Mouse (Mus musculus): ENCODE data around the gene Zfp358. TPM values are rescaled to one million over a fixed set of nuclear protein-coding genes. Genes with fewer than 3 reads are reported as not detected.
A peak's percentile ranks its signal among the peaks of the same experiment; 100 is the strongest.

The Zfp358 gene
- 66.2 and 66.5 TPM in 2 replicates for polyA plus RNA-seq (2014; fragmentation: Nextera tagmentation; extraction: Ambion mirVana)

GRCm38 (mm10) chr8:3492901-3493844 lies at the start of gene Zfp358:
Gene Zfp358 (plus strand): TSS chr8:3493138.
- ATAC-seq (peak; percentile 95), DNase-seq (ENCODE audit: low spot score) (peak; percentile 88)
- peak within 1 kb of the TSS; percentile 90 for H3K4me3 ChIP-seq (ENCODE audit: low read depth, low read length)
- under 1% methylated on average over 48 of the region's 64 CpGs for WGBS
- H3K27ac ChIP-seq (ENCODE audit: low read depth, low read length): peak within 1 kb of the TSS; percentile 91
- peak within 1 kb of the TSS; percentile 78 for H3K4me2 ChIP-seq (ENCODE audit: low read length)
- H3K36me3 ChIP-seq (ENCODE audit: control insufficient read depth, insufficient read depth, low read length): peaks cover 34% of the 10 kb centered on the region
- H3K9ac ChIP-seq (ENCODE audit: low read length): peak within 1 kb of the TSS; percentile 99
- H3K9me3 ChIP-seq (replicated peaks; ENCODE audit: control insufficient read depth, low read length): no peaks in the 10 kb centered on the region
- H3K4me1 ChIP-seq (ENCODE audit: control insufficient read depth, insufficient read depth, low read length): peaks cover 6% of the 10 kb centered on the region; the same call in 1 of the 2 replicates
- no peaks in the 10 kb centered on the region for H3K27me3 ChIP-seq (replicated peaks; ENCODE audit: control insufficient read depth, insufficient read depth, low read length)

- H3K9ac ChIP-seq (ENCODE audit: low read length): no peak overlapping the region
- no peaks in the 10 kb centered on the region for H3K27me3 ChIP-seq (replicated peaks; ENCODE audit: control insufficient read depth, insufficient read depth, low read length)
- peaks cover 87% of the 10 kb centered on the region for H3K36me3 ChIP-seq (ENCODE audit: control insufficient read depth, insufficient read depth, low read length)
- no peak overlapping the region for H3K4me2 ChIP-seq (ENCODE audit: low read length)
- 89% methylated on average over 2 of the region's 2 CpGs for WGBS
- H3K4me1 ChIP-seq (ENCODE audit: control insufficient read depth, insufficient read depth, low read length): no peaks in the 10 kb centered on the region
- DNase-seq (ENCODE audit: low spot score): no peak
- no peak for ATAC-seq
- no peak overlapping the region for H3K27ac ChIP-seq (ENCODE audit: low read depth, low read length)
- H3K4me3 ChIP-seq (ENCODE audit: low read depth, low read length): no peak overlapping the region
- no peaks in the 10 kb centered on the region for H3K9me3 ChIP-seq (replicated peaks; ENCODE audit: control insufficient read depth, low read length)
Measured at GRCm38 (mm10) chr8:3449226-3449625, 43.7 kb upstream of the Zfp358 start.

- H3K27ac ChIP-seq (ENCODE audit: low read depth, low read length): no peak overlapping the region
- ATAC-seq: peak; percentile 58; the same call in 1 of the 2 replicates
- WGBS: 30% methylated on average over 5 of the region's 5 CpGs
- no peaks in the 10 kb centered on the region for H3K27me3 ChIP-seq (replicated peaks; ENCODE audit: control insufficient read depth, insufficient read depth, low read length)
- H3K9me3 ChIP-seq (replicated peaks; ENCODE audit: control insufficient read depth, low read length): no peaks in the 10 kb centered on the region
- no peak overlapping the region for H3K4me2 ChIP-seq (ENCODE audit: low read length)
- H3K4me3 ChIP-seq (ENCODE audit: low read depth, low read length): no peak overlapping the region
- H3K4me1 ChIP-seq (ENCODE audit: control insufficient read depth, insufficient read depth, low read length): no peaks in the 10 kb centered on the region
- DNase-seq (ENCODE audit: low spot score): peak; percentile 67
- no peak overlapping the region for H3K9ac ChIP-seq (ENCODE audit: low read length)
- peaks cover 92% of the 10 kb centered on the region for H3K36me3 ChIP-seq (ENCODE audit: control insufficient read depth, insufficient read depth, low read length)
Measured at GRCm38 (mm10) chr8:3450670-3451069, 42.3 kb upstream of the Zfp358 start.

- Histone ChIP-seq H3K4me3 (ENCODE audit: low read depth, low read length) (no peak overlapping the region), H3K9me3 (replicated peaks; ENCODE audit: control insufficient read depth, low read length) (no peaks in the 10 kb centered on the region), H3K4me1 (ENCODE audit: control insufficient read depth, insufficient read depth, low read length) (no peaks in the 10 kb centered on the region), H3K9ac (ENCODE audit: low read length) (no peak overlapping the region), H3K36me3 (ENCODE audit: control insufficient read depth, insufficient read depth, low read length) (peaks cover 95% of the 10 kb centered on the region), H3K27ac (ENCODE audit: low read depth, low read length) (no peak overlapping the region), H3K4me2 (ENCODE audit: low read length) (no peak overlapping the region), H3K27me3 (replicated peaks; ENCODE audit: control insufficient read depth, insufficient read depth, low read length) (no peaks in the 10 kb centered on the region)
- WGBS: 97% methylated on average over 25 of the region's 25 CpGs
- no peak for DNase-seq (ENCODE audit: low spot score)
- ATAC-seq: no peak
Measured at GRCm38 (mm10) chr8:3451992-3452391, 40.9 kb upstream of the Zfp358 start.

GRCm38 (mm10) chr8:3463248-3463647 lies 29.7 kb upstream of the Zfp358 start:
- H3K4me2 ChIP-seq (ENCODE audit: low read length): no peak overlapping the region
- ATAC-seq (no peak), DNase-seq (ENCODE audit: low spot score) (no peak)
- H3K36me3 ChIP-seq (ENCODE audit: control insufficient read depth, insufficient read depth, low read length): peaks cover 3% of the 10 kb centered on the region
- no peaks in the 10 kb centered on the region for H3K9me3 ChIP-seq (replicated peaks; ENCODE audit: control insufficient read depth, low read length)
- H3K4me3 ChIP-seq (ENCODE audit: low read depth, low read length): no peak overlapping the region
- 82% methylated on average over 2 of the region's 2 CpGs for WGBS
- 0 out of 2 replicates have a peak, but pooled peaks cover 2% of the 10 kb centered on the region for H3K4me1 ChIP-seq (ENCODE audit: control insufficient read depth, insufficient read depth, low read length)
- H3K9ac ChIP-seq (ENCODE audit: low read length): no peak overlapping the region
- no peaks in the 10 kb centered on the region for H3K27me3 ChIP-seq (replicated peaks; ENCODE audit: control insufficient read depth, insufficient read depth, low read length)
- no peak overlapping the region for H3K27ac ChIP-seq (ENCODE audit: low read depth, low read length)

- H3K4me2 ChIP-seq (ENCODE audit: low read length): no peak overlapping the region
- H3K27me3 ChIP-seq (replicated peaks; ENCODE audit: control insufficient read depth, insufficient read depth, low read length): no peaks in the 10 kb centered on the region
- 0 out of 2 replicates have a peak, but pooled peaks cover 3% of the 10 kb centered on the region for H3K4me1 ChIP-seq (ENCODE audit: control insufficient read depth, insufficient read depth, low read length)
- H3K9ac ChIP-seq (ENCODE audit: low read length): no peak overlapping the region
- no peak overlapping the region for H3K27ac ChIP-seq (ENCODE audit: low read depth, low read length)
- DNase-seq (ENCODE audit: low spot score) (peak; percentile 65), ATAC-seq (no peak)
- WGBS: 52% methylated on average over 5 of the region's 5 CpGs
- peaks cover 3% of the 10 kb centered on the region; the same call in 1 of the 2 replicates for H3K36me3 ChIP-seq (ENCODE audit: control insufficient read depth, insufficient read depth, low read length)
- no peak overlapping the region for H3K4me3 ChIP-seq (ENCODE audit: low read depth, low read length)
- no peaks in the 10 kb centered on the region for H3K9me3 ChIP-seq (replicated peaks; ENCODE audit: control insufficient read depth, low read length)
Measured at GRCm38 (mm10) chr8:3464309-3464708, 28.6 kb upstream of the Zfp358 start.

GRCm38 (mm10) chr8:3467006-3467885 lies 25.7 kb upstream of the Zfp358 start, which contains the start of gene Pex11g:
Gene Pex11g (minus strand): TSS chr8:3467680.
- Histone ChIP-seq H3K27me3 (replicated peaks; ENCODE audit: control insufficient read depth, insufficient read depth, low read length) (no peaks in the 10 kb centered on the region), H3K4me3 (ENCODE audit: low read depth, low read length) (peak within 1 kb of the TSS; percentile 38), H3K36me3 (ENCODE audit: control insufficient read depth, insufficient read depth, low read length) (no peaks in the 10 kb centered on the region), H3K4me2 (ENCODE audit: low read length) (peak within 1 kb of the TSS; percentile 61), H3K4me1 (ENCODE audit: control insufficient read depth, insufficient read depth, low read length) (0 out of 2 replicates have a peak, but pooled peaks cover 3% of the 10 kb centered on the region), H3K27ac (ENCODE audit: low read depth, low read length) (peak within 1 kb of the TSS; percentile 48; the same call in 1 of the 2 replicates), H3K9ac (ENCODE audit: low read length) (peak within 1 kb of the TSS; percentile 62), H3K9me3 (replicated peaks; ENCODE audit: control insufficient read depth, low read length) (no peaks in the 10 kb centered on the region)
- peak; percentile 92 for ATAC-seq
- DNase-seq (ENCODE audit: low spot score): peak; percentile 97
- 9% methylated on average over 32 of the region's 32 CpGs for whole genome bisulfite sequencing

GRCm38 (mm10) chr8:3467886-3468545 lies 24.9 kb upstream of the Zfp358 start:
- DNase-seq (ENCODE audit: low spot score) (no peak), ATAC-seq (no peak; the same call in 1 of the 2 replicates)
- H3K27ac ChIP-seq (ENCODE audit: low read depth, low read length): peak overlapping the region; percentile 48; the same call in 1 of the 2 replicates
- H3K4me3 ChIP-seq (ENCODE audit: low read depth, low read length): peak overlapping the region; percentile 38
- peak overlapping the region; percentile 62 for H3K9ac ChIP-seq (ENCODE audit: low read length)
- WGBS: 49% methylated on average over 9 of the region's 9 CpGs
- peak overlapping the region; percentile 61 for H3K4me2 ChIP-seq (ENCODE audit: low read length)
- 0 out of 2 replicates have a peak, but pooled peaks cover 3% of the 10 kb centered on the region for H3K4me1 ChIP-seq (ENCODE audit: control insufficient read depth, insufficient read depth, low read length)
- no peaks in the 10 kb centered on the region for H3K27me3 ChIP-seq (replicated peaks; ENCODE audit: control insufficient read depth, insufficient read depth, low read length)
- H3K9me3 ChIP-seq (replicated peaks; ENCODE audit: control insufficient read depth, low read length): no peaks in the 10 kb centered on the region
- H3K36me3 ChIP-seq (ENCODE audit: control insufficient read depth, insufficient read depth, low read length): no peaks in the 10 kb centered on the region
